Mouse (Mus musculus) limb, embryonic 11.5 days (tissue): ENCODE measurements at regions not wholly inside any gene's neighbourhood (a gene's known extent, or its start where the extent isn't known, plus 50 kb on each side); places are given as distances from the start of the nearest gene placed in this dataset.

Experiments used
- ATAC-seq: fragments of 200-750 bp; cut with Nextera tagmentation; 2 replicates; pipeline ENCODE4 v1.8.0; 2017; ENCODE audit warnings: low read depth; ENCODE audit not compliant: insufficient number of reproducible peaks, low FRiP score, low TSS enrichment
- DNase-seq: peaks from one replicate; pipeline ENCODE4 v3.0.0-alpha.2; 2015; ENCODE audit warnings: low spot score
- H3K27ac ChIP-seq: fragments of 300-500 bp; sonication (generic); replicated peaks from 2 replicates; pipeline ENCODE4 v1.5.1; 2014; ENCODE audit warnings: low read depth, mild to moderate bottlenecking, low read length
- H3K27me3 ChIP-seq: fragments of 300-500 bp; sonication (generic); 2 replicates; pipeline ENCODE4 v1.6.1; 2014; ENCODE audit warnings: mild to moderate bottlenecking, low read length, mixed read lengths; ENCODE audit not compliant: control insufficient read depth, insufficient read depth
- H3K36me3 ChIP-seq: fragments of 300-500 bp; sonication (generic); 2 replicates; pipeline ENCODE4 v1.6.1; 2014; ENCODE audit warnings: mild to moderate bottlenecking, low read length, moderate library complexity, mixed read lengths; ENCODE audit not compliant: control insufficient read depth, insufficient read depth
- H3K4me1 ChIP-seq: fragments of 300-500 bp; sonication (generic); 2 replicates; pipeline ENCODE4 v1.6.1; 2014; ENCODE audit warnings: low read length, mixed read lengths; ENCODE audit not compliant: control insufficient read depth, insufficient read depth
- H3K4me2 ChIP-seq: fragments of 300-500 bp; sonication (generic); 2 replicates; pipeline ENCODE4 v1.6.1; 2014; ENCODE audit warnings: low read depth, mild to moderate bottlenecking, moderate library complexity; ENCODE audit not compliant: severe bottlenecking
- H3K4me3 ChIP-seq: fragments of 300-500 bp; sonication (generic); 2 replicates; pipeline ENCODE4 v1.5.1; 2014; ENCODE audit warnings: low read depth, low read length
- H3K9ac ChIP-seq: fragments of 300-500 bp; sonication (generic); 2 replicates; pipeline ENCODE4 v1.6.1; 2014; ENCODE audit warnings: mild to moderate bottlenecking, low read length
- H3K9me3 ChIP-seq: fragments of 300-500 bp; sonication (generic); 2 replicates; pipeline ENCODE4 v1.6.1; 2016; ENCODE audit warnings: low read length; ENCODE audit not compliant: control insufficient read depth
- WGBS: fragments of 180-500 bp; shearing (Covaris S2); extraction: QIAGEN DNeasy Blood & Tissue Kit; methylation state at CpG from one replicate; pipeline ENCODE4 v1.1.7; 2014; 5-methylcytosine and 5-hydroxymethylcytosine counted together

- Histone ChIP-seq H3K27ac (no peak overlapping the region), H3K4me1 (peaks cover 7% of the 10 kb centered on the region; the same call in 1 of the 2 replicates), H3K4me2 (no peak overlapping the region), H3K9ac (no peak overlapping the region), H3K36me3 (no peaks in the 10 kb centered on the region), H3K9me3 (no peaks in the 10 kb centered on the region), H3K4me3 (no peak overlapping the region), H3K27me3 (no peaks in the 10 kb centered on the region)
- no peak for ATAC-seq
- 13% methylated on average over 4 of the region's 4 CpGs for WGBS
- no peak for DNase-seq
These were observed 360.9 kb upstream of the Tenm4 start for GRCm38 (mm10) chr7:95810096-95810495.

GRCm38 (mm10) chr7:95814865-95815264 lies 356.2 kb upstream of the Tenm4 start:
- peak; percentile 23 for DNase-seq
- no peak overlapping the region for H3K4me2 ChIP-seq
- no peak overlapping the region for H3K27ac ChIP-seq
- H3K4me1 ChIP-seq: peaks cover 4% of the 10 kb centered on the region; the same call in 1 of the 2 replicates
- no peaks in the 10 kb centered on the region for H3K27me3 ChIP-seq
- H3K9me3 ChIP-seq: no peaks in the 10 kb centered on the region
- H3K4me3 ChIP-seq: no peak overlapping the region
- 39% methylated on average over 2 of the region's 2 CpGs for WGBS
- no peak overlapping the region for H3K9ac ChIP-seq
- H3K36me3 ChIP-seq: no peaks in the 10 kb centered on the region
- ATAC-seq: no peak

DNA sequence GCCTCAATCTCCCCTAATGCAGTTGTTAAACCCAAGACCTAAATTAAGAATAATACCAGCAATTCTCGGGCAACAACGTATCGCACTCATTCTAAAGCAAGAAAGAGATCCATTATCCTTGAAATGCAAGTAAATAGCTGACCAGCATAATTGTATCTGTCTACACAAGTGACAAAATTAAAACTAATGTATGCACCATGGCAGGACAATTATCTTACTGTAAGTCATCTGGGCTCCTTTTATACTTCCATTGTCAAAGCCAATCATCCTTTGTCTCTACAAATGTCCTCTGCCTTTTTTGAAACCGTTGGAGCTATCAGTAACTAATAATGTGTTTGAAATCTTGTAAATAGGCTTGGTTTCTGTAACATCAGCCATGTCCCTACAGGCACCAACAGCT lies 347.5 kb upstream of the Tenm4 start:
- Histone ChIP-seq H3K9ac (no peak overlapping the region), H3K4me2 (no peak overlapping the region), H3K9me3 (no peaks in the 10 kb centered on the region), H3K36me3 (no peaks in the 10 kb centered on the region), H3K27ac (no peak overlapping the region), H3K27me3 (no peaks in the 10 kb centered on the region), H3K4me1 (no peaks in the 10 kb centered on the region), H3K4me3 (no peak overlapping the region)
- 91% methylated on average over 4 of the region's 4 CpGs for WGBS
- ATAC-seq (no peak), DNase-seq (no peak)

DNA sequence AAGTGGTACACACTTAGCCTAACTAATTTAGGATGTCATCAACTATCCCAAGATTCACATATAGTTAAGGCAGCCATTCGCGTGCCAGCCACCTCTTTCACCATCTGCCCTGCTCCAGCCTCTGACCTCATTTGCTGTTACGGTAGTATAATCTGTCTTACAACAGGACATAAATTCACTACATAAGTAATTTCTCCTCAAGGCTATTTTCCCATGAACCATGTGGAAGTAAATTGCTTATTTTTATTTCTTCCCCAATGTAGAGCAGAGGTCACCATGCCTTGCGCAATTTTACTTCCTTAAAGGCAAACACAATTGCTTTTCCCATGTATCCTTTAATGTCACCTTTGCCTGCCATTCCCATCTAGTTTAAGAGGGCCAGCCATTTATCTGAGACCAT lies 341.2 kb upstream of the Tenm4 start:
- no peak for ATAC-seq
- H3K27ac ChIP-seq: no peak overlapping the region
- no peak overlapping the region for H3K4me2 ChIP-seq
- no peaks in the 10 kb centered on the region for H3K27me3 ChIP-seq
- H3K9me3 ChIP-seq: no peaks in the 10 kb centered on the region
- no peaks in the 10 kb centered on the region for H3K4me1 ChIP-seq
- no peak for DNase-seq
- 78% methylated on average over 4 of the region's 4 CpGs for WGBS
- no peak overlapping the region for H3K9ac ChIP-seq
- no peaks in the 10 kb centered on the region for H3K36me3 ChIP-seq
- no peak overlapping the region for H3K4me3 ChIP-seq

- Histone ChIP-seq H3K4me3 (no peak overlapping the region), H3K9me3 (no peaks in the 10 kb centered on the region), H3K27me3 (no peaks in the 10 kb centered on the region), H3K4me1 (no peaks in the 10 kb centered on the region), H3K9ac (no peak overlapping the region), H3K27ac (no peak overlapping the region), H3K4me2 (no peak overlapping the region), H3K36me3 (no peaks in the 10 kb centered on the region)
- WGBS: 60% methylated on average over 10 of the region's 10 CpGs
- DNase-seq (no peak), ATAC-seq (peak; percentile 47; the same call in 1 of the 2 replicates)
These were observed 336.7 kb upstream of the Tenm4 start for GRCm38 (mm10) chr7:95834236-95834919.

GRCm38 (mm10) chr7:95840476-95840875 lies 330.6 kb upstream of the Tenm4 start:
- H3K36me3 ChIP-seq: no peaks in the 10 kb centered on the region
- H3K9ac ChIP-seq: no peak overlapping the region
- no peak overlapping the region for H3K4me3 ChIP-seq
- no peak for DNase-seq
- H3K9me3 ChIP-seq: no peaks in the 10 kb centered on the region
- H3K4me1 ChIP-seq: no peaks in the 10 kb centered on the region
- H3K27ac ChIP-seq: no peak overlapping the region
- H3K27me3 ChIP-seq: no peaks in the 10 kb centered on the region
- ATAC-seq: no peak
- H3K4me2 ChIP-seq: no peak overlapping the region
- WGBS: 78% methylated on average over 2 of the region's 2 CpGs

DNA sequence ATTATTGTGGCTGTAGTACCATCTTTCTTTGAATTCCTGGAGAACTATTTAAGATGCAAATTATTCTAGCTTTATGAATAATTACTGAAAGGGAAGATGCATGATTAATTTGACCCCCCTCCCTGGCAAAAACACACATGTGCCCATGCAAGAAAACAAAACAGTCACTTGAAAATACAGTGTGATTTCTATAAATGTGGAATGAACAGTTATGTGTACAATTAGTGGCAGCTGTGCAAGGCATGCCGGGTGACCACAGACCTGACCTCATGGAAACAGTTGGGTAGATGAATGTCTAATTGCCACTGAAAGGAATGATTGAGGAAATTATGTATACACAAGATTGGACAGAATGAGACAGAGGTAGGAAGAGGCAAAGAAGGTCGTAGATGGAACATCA lies 321.2 kb upstream of the Tenm4 start:
- no peak overlapping the region for H3K4me3 ChIP-seq
- H3K9me3 ChIP-seq: no peaks in the 10 kb centered on the region
- H3K27ac ChIP-seq: no peak overlapping the region
- H3K9ac ChIP-seq: no peak overlapping the region
- DNase-seq: no peak
- no peak overlapping the region for H3K4me2 ChIP-seq
- 75% methylated on average over 2 of the region's 2 CpGs for WGBS
- no peaks in the 10 kb centered on the region for H3K27me3 ChIP-seq
- no peaks in the 10 kb centered on the region for H3K36me3 ChIP-seq
- no peak for ATAC-seq
- no peaks in the 10 kb centered on the region for H3K4me1 ChIP-seq

DNA sequence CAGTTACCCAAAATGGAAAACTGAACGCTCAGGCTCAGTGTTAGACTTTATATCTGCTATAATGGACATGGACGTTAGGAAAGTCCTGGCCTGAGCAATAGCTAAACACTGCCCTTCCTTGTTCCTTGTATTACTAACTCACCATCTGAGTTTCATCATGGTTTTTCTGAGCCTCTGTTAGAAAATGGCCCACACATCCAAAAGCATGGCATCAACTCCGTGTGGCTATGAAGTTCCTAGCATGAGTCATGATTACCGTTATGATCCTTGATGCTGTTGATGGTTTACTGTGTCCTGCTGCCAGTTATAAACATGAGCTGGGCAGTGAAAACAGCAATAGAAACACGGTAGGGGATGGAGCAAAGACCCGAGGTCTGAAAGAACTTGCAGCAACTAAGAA lies 318.4 kb upstream of the Tenm4 start:
- H3K27me3 ChIP-seq: no peaks in the 10 kb centered on the region

GRCm38 (mm10) chr7:95853225-95853812 lies 317.7 kb upstream of the Tenm4 start:
- H3K4me1 ChIP-seq: no peaks in the 10 kb centered on the region
- H3K4me3 ChIP-seq: no peak overlapping the region
- no peak overlapping the region for H3K9ac ChIP-seq
- H3K9me3 ChIP-seq: no peaks in the 10 kb centered on the region
- no peak overlapping the region for H3K27ac ChIP-seq
- no peak for ATAC-seq
- no peaks in the 10 kb centered on the region for H3K27me3 ChIP-seq
- no peak for DNase-seq
- H3K36me3 ChIP-seq: no peaks in the 10 kb centered on the region
- no peak overlapping the region for H3K4me2 ChIP-seq
- 92% methylated on average over 6 of the region's 6 CpGs for WGBS

More for the DNA sequence above, 318.4 kb upstream of the Tenm4 start:
- 86% methylated on average over 6 of the region's 6 CpGs for WGBS
- H3K27ac ChIP-seq: no peak overlapping the region
- no peak for DNase-seq
- H3K9ac ChIP-seq: no peak overlapping the region
- no peak for ATAC-seq
- no peak overlapping the region for H3K4me3 ChIP-seq
- no peaks in the 10 kb centered on the region for H3K4me1 ChIP-seq
- H3K36me3 ChIP-seq: no peaks in the 10 kb centered on the region
- no peaks in the 10 kb centered on the region for H3K9me3 ChIP-seq
- H3K4me2 ChIP-seq: no peak overlapping the region
